Mouse (Mus musculus) lung, adult 18-20 months (tissue): ENCODE results near the gene Magi1.

Experiments
- DNase-seq, 2 experiments: peaks; one replicate each; pipeline ENCODE4 v3.0.0; 2022; ENCODE audit warnings: mixed read lengths in 2 of 2

Gene Magi1

DNA sequence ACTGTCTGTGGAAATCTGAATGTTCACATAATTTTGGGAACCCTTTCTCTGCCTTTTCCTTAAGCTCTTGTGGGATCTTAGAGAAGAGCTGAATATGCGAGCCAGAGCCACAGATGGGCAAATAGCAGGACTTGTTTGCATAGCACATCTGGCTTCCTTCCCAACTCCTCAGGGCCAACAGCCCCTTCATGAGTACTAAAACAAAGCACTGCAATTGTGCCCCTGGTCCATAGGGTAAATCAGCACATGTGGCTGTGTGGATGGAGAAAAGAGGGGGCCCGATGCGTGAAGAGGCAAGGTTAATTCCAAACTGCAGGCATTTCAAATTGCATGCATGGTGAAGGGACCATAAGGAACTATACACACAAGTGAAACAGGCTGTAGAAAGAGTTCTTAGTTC is 180.1 kb downstream of the Magi1 start:
- DNase-seq, result no peak

DNA sequence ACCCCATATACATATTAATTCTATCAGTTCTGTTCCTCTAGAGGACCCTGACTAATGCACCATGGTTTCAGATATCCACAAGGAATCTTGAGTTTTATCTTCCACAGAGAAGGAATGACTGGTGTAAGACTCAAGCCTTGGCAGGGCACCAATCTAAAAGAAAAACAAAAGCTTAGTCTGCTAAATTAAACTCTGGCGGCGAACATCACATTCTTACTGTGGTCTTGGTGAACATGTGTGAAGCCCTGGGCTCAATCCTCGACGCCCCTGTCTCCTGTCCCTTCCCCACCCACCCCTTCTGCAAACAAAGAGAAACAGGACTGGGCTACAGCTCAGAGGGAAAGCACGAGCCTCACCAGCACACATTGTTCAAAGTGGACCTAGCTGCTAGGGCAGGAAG is 182.5 kb downstream of the Magi1 start:
- no peak for DNase-seq

DNA sequence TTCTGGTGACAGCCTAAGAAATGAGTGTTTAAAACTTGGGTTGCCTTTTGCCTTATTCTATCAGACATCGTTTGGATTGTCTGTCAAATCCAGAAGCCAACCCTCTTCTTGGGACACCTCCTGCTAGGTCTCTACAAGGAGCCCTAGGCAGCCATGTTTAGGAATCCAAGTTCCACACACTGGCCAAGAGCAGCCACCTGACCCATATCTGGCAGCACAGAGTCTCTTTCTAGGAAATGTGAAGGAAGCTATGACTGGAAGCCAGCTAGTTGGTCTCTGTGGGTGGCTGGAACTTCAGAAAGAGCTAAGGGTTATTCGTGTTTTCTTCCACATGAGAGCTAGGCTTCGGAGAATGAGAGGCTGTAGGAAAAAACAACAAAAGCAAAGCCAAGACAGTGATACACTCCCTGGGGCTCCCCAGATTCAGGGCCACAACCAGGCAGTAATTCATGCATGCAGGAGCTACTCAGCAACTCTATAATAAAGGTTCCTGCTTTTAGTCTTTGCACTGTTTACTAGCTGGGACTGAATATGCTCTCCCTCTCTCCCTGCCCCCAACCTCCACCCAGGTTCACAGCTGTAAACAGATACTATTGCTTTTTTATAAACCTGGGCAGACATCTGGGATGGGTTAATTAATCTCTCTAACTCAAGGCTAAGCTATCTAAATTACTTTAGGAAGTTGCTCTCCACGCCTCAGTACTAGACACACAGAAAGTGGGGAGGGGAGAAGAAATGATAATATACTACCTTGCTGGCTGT is 188.6 kb downstream of the Magi1 start:
- DNase-seq, result no peak

DNA sequence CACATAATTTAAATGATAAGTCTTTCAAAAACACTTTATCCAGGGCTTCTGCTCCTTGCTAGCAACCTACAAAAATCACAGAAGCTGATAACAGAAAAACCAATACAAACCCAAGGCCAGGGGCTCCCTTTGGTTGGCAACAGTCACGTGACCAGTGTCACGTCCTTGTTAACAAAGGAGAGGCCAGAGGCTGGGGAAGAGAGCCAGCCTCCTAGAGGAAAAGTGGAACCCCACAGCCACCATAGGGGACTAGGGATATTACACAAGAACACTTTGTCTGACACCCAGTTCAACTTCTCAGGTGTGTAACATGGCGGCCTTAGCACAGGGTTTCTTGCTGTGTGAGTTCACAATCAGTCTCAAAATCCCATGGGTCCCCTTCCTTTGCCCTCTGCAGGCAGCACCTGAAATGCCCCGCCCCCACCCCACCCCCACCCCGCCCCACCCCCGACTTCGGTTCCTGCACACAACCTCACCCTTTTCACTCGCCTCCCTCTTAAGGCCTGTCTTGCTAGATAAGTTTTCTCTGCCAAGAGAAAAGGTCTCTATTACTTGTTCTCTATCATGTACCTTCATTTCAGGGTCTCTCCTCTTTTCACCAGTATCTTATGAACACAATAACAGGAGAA is 190.6 kb downstream of the Magi1 start:
- DNase-seq, result no peak

DNA sequence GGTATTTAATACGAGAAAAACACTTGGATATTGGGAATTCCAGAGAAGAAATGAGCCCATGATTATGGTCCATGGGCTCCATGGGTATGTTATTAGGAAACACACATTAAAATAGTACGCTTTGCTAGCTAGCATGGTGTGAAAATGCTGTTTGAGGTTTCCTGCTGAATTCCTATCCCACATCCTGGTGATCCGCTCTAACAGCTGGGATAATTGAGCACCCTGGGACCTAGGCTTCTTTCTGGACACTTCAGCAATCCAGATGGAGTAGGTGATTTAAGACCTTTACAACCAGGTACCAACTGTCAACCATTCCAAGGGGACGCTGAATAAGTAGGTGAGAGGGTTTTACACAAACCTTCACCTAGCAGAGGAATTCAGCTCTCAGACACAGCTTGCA is 191.2 kb downstream of the Magi1 start:
- no peak for DNase-seq

DNA sequence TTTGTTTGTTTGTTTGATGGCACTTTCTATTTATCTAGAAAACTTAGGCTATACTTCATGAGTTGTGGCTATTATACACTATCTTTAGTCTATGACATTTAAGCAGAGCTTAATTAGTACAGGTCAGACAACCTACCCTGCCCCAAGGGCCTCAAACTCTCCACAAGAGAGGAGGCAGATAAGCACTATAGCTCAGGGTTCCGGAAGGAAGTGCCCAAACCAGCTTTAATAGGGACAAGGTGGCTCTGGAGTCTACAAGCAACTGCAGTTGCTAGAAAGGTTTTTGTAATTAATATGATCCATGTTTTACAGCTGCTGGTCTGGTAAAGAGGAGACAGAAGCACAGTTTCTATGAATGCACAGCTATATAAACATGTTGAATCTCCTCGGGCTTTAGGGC is 196.9 kb downstream of the Magi1 start:
- no peak for DNase-seq

DNA sequence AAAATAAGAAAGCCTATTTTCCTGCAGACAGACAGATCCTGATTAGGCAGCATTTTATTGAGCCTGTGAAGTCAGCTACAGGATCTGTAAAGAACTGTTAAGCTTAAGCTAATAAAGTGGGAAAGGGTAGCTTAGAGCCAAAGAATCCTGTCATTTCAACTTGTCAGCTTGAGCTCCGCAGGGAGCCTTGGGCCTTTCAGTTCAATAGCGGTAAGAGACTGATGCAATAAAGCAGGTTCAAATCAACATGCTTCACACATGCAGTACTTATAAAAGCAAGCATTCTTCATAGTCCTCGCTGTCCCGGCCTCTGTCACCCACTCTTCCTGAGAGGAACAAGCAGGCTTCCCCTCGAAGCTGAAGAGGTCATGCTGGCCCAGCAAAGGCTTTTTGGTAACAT is 199.0 kb downstream of the Magi1 start:
- DNase-seq, result no peak

DNA sequence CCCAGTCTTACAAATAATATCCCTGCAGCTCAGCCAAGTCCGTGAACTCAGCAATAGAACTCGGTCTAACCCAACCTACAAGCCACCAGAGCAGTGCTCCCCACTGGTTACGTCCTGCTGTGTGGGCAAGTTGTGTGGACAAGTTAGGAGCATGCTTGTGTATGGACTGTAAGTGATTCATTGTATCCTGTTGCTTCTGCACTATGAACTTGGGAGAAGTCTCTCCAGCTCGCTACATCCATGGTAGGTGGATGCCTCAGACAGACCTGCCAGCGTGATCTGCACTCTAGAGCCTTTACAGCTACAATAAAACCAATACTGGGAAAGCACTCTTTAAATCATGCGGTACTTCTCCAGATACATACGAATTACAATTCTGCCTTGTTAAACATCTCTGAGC is 200.3 kb downstream of the Magi1 start:
- DNase-seq, result no peak

DNA sequence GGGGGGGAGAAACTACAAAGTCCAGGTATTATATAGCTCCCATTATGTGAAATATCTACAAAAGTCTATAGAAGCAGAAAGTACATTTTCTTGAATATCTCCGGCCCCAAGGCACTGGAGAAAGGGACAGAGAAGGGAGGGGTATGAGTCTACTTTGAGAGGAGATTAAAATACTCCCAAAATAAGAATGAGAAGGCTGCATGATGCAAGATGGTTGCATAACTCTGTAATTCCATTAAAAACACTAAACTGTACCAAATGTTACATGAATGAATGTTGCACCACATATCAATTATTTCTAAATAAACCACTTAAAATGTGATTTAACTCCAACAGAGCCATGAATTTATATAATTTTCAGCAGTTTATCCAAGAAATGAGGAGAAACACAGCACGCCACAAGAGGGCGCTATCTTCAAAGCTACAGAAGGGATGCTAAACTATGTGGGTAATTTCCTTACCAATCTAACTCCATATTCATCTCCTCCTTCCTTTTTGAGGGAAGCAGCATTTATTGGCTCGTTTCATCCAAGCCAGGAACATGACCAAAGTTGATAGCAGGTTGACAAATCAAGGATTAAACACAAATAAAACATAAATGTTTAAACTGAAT is 202.7 kb downstream of the Magi1 start:
- peak; percentile 51 to 61 for DNase-seq

DNA sequence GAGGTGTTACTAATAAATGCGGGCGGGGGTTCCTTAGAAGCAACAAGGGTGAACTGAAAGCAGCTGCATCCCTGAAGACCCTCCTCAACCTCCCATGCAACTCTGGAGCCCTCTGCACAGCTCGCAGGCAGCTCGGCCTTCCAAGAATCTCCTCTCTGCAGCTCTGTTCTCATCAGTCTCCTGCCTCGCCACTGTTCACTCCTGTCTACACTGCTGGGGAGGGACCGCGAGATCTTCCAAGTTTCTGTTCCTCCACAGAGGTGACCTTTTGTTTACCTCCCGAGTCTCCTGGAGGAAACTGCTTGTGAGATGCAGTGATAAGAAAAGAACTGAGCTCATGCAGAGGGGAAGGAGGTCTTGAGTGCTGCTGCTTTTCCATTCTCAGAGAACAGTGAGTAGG is 204.8 kb downstream of the Magi1 start:
- DNase-seq, result no peak

DNA sequence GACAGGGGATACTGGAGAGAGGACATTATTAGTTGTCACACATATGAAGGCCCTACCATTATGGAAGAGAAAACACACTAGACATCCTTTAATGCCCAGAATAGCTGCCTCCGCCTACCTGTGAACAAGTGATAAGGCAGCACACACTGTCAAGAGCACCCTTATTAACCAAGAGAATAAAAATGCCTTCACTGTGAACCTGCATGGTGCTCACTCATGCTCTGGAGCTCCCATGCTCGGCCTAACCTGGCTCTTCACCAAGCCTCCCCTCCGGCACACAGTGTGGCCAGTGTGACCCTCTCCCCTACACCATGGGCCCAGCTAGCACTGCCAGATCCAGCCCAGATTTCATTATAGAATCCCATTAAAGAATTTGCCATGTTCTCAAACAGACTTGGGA is 206.7 kb downstream of the Magi1 start:
- DNase-seq, result no peak

DNA sequence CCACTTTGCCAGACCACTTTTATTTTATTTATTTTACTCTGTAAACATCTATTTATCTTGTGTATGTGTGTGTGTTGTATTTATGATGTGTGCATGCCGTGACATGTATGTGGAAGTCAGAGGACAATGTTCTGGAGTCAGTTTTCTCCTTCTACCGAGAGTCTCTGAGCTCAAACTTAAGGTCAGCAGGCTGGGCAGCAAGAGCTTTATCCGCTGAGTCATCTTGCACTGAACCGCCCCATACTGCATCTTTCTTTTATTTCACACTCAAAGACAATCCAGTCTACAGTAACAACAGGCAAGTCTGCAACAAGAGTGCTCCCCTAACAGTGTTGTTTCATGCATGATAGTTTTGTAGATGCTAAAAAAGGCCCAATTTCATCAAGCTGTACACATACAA is 207.7 kb downstream of the Magi1 start:
- no peak for DNase-seq

DNA sequence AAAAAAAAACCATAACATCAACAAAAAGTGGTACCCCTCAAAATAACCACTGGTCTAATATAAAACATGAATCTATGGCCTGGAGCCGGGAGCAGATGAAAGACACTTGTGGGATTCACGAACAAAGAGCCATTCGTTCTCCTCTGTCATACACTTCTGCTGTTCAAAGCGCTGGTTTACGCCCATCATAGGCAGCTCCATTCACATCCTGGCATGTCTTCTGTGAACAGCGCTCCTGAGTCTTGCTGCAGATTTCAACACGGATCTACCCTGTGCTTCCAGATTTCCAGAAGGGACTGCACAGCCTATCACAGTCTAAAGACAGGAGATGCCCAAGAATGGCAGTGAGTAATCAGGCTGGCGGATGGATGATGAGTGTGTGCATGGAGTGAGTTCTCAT is 208.5 kb downstream of the Magi1 start:
- DNase-seq, result no peak

DNA sequence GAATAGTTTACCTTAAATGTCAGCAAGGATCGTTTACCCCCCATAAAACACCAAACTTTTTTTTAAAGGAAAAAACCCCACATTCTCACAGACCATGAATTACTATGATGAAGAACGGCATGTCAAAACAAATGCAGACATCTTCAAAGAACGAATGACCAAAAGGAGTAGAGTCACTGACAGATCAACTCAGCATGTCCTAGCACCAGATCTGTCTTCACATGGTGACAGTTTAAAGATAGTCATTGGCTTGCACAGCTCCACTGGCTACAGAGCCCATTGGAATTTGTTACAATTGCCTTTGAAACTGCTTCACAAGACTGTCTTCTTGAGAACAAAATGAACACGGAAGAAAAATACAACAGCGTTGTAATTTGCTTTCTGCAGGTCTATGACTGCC is 212.0 kb downstream of the Magi1 start:
- no peak for DNase-seq

DNA sequence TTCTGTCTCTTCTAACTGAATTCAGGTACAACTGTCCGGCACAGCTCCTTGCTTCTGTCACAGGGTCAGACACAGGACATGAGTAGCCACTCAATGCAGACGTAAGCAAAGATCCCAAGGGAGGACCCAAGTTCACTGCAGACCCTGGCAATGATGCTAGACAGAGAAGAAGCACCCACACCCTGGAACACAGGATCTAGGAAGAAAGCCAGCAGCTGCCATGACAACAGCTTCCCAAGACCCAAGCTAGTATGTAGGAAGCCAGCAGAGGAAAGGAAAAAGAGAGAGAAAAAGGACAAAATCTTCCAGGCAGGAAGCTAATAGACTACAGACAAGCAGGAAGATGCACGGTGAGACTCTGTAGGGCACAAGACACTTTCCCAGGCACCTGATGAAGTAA is 213.0 kb downstream of the Magi1 start:
- DNase-seq, result no peak

DNA sequence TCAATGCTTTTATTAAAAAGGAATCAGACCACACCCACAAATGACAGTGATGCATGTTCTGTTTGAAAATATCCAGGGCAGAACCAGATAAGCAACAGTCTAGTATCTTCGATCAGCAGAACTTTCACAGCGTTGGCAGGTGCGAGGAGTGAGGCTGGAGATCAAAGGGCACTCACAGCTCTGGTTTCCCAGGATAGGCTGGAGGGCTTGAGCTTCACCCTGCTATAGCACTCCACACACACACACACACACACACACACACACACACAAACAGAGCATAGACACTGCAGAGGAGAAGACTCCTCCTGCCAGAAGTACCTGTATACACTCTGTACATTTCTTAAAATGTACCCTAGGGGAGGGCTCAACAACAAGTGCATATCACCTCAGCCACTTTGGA is 214.3 kb downstream of the Magi1 start:
- no peak for DNase-seq

DNA sequence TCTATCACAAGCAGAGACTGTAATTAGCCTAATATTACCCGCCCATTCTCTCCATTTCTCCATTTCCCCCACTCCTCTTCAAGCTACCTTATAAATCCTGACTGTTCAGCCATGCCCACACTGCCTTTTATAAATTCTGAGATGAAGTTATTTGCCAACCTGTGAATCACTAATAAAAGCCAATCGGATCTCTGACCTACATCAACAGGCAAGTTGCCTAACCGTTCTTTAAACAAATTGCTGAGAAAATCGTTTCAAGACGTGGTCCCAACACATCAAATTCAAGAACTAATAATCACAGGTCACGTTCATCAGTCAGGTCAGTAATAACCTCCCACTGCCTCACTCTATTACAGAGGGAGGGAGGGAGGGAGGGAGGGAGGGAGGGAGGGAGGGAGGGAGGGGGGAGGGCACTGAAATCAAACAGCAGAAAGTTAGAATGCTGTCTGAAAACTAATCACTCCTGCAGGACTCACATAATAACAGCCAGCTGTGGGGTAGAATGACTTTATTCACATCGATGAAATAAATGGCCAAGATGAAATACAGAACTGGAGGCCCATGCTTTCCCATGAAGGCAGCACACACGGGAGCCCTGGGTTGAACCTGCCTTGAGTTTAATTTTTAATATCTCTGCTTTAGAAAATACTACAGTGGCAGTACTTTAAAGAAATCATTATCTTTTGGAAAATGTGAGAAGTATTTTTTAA is 215.8 kb downstream of the Magi1 start:
- no peak for DNase-seq

DNA sequence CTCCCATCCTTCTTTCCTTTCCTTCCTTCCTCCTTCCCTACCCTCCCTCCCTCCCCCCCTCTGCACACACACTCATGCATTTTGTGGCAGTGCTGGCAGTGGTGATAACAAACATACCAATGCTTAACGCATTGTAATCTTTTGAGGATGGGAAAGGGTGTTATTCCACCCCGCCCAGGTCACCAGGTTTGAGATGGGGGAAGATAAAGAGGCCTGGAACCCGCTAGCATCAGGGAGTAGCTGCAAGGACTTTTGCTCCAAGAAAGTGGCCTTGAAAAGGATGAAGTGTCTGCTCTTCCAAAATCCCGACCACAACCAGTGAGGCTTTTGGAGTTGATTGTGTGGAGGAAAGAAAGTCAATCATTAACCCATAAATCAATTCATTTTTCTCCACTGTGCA is 218.9 kb downstream of the Magi1 start:
- DNase-seq, result no peak

DNA sequence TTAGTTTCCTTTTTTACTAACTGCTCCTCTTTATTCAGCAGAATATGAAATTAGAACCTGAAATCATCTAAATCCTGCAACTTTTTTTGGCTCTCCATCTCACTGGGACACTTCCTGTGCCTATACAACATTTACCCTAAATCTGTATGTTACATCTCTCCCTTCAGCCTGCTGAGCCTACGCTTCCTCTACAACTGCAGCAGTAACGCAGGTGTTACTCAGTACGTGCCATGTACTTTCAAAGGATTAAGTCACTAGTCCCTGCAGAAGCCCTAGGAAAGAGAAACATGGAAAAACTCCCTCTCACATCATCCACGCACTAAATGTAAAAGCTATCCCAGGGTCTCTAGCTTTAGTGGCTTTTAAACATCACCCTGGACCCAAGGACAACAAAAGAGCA is 220.2 kb downstream of the Magi1 start:
- DNase-seq, result no peak

DNA sequence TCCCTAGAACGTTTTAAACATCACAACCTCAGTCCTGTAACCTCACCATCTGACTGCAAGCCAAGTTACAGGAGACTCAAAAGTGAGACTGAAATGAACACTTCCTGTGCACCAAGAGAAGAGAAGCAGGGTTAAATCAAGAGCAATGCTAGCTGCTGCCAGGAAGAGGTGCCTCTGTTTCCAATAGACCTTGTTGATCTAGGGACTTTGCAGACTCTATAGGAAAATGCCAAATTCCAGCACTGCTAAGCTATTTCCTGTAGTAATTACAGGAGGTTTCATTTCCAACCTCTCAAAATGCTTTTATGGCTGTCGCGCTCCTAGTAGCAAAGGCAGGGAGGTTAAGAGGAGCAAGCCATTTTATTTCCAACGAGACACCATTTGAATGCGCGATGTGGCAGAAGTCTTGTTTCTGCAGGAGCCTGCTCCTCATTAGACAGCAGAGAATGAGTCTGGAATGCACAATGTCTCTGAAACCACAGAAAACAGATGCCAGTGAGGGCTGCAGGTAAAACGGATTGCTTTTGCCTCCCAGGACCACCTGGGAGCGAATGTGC is 222.2 kb downstream of the Magi1 start:
- DNase-seq, result no peak

DNA sequence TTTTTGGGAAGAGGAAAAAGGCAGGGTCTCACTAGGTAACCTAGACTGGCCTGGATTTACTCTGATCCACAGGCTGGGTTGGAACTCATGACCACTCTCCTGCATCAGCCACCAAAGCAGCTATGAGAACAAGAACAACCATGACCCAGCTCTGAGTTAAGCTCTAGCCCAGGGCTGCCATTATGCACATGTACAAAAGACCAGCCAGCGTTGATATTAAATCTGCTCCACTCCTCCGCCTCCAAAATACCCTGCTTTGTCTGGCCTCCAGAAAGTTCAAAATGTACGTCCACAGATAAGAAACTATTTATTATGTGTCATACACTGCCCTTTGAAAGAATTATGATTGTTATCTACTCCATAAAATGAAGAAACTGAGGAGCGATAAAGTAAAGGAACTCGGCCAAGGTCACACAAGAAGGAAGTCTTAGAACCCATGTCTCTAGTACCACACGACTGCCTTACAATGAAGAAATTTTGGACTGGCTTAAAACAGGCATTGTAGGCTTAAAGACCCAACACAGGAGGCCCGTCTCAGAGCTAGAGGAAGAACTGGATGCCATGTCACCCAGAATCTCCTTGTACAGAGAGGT is 223.0 kb downstream of the Magi1 start:
- no peak for DNase-seq

DNA sequence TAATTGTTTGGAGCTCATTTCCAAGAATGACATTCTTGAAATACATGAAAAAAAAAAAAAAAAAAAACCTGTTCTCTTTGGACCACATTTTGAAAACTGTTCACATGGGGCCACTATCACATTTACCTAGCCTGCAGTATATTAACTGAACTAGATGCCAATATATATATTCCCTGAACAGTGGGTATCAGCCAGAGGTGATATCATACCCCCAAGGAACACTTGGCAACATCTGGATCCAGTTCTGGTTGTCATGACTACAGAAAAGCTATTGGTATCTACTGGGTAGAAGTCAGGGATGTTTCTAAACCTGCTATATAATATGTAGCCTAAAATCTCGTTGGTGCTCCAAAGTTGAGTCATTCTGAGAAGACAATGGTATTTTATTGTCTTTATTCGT is 224.6 kb downstream of the Magi1 start:
- DNase-seq, result no peak

DNA sequence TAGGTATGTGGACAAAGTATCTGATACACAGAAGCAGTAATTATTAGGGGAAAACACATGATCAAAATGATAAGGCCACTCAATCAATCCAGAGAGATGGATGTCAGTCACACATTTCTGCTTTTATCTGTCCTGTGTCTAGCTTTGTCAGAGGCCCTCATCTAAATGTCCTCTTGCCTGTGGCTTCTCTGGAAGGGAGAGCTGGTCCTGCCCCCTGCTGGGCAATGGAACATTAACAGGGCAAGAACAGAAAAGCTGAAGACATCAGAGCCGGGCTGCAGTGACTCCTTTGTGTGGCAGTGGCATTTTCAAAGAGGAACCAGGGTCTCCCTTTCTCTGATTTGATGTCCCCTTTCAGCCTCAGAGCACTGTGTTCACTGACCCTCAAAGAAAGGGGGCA is 229.8 kb downstream of the Magi1 start:
- peak in 1 of 2 experiments; percentile 23 for DNase-seq
